Mouse (Mus musculus) kidney, embryonic 15.5 days (tissue): ENCODE measurements around the gene Mmp24. TPM values are rescaled to one million over a fixed set of nuclear protein-coding genes. Genes with fewer than 3 reads are reported as not detected.

Experiments
- ATAC-seq: fragments of 200-750 bp; cut with Nextera tagmentation; replicated peaks from 2 replicates; pipeline ENCODE4 v1.8.0; 2017; ENCODE audit warnings: moderate TSS enrichment; ENCODE audit not compliant: low FRiP score
- H3K27ac ChIP-seq: fragments of 300-500 bp; sonication (generic); 2 replicates; pipeline ENCODE4 v1.5.1; 2015; ENCODE audit warnings: mild to moderate bottlenecking, inconsistent platforms
- H3K27me3 ChIP-seq: fragments of 300-500 bp; sonication (generic); 2 replicates; pipeline ENCODE4 v1.6.1; 2015; ENCODE audit warnings: inconsistent platforms
- H3K36me3 ChIP-seq: fragments of 300-500 bp; sonication (generic); 2 replicates; pipeline ENCODE4 v1.6.1; 2015; ENCODE audit warnings: inconsistent platforms
- H3K4me1 ChIP-seq: fragments of 300-500 bp; sonication (generic); 2 replicates; pipeline ENCODE4 v1.6.1; 2015; ENCODE audit warnings: inconsistent platforms
- H3K4me2 ChIP-seq: fragments of 300-500 bp; sonication (generic); 2 replicates; pipeline ENCODE4 v1.6.1; 2015; ENCODE audit warnings: moderate library complexity, mild to moderate bottlenecking, inconsistent platforms
- H3K4me3 ChIP-seq: fragments of 300-500 bp; sonication (generic); replicated peaks from 2 replicates; pipeline ENCODE4 v1.5.1; 2015; ENCODE audit warnings: mild to moderate bottlenecking, inconsistent platforms
- H3K9ac ChIP-seq: fragments of 300-500 bp; sonication (generic); 2 replicates; pipeline ENCODE4 v1.6.1; 2015; ENCODE audit warnings: mild to moderate bottlenecking, inconsistent platforms
- H3K9me3 ChIP-seq: fragments of 300-500 bp; sonication (generic); replicated peaks from 2 replicates; pipeline ENCODE4 v1.6.1; 2016; ENCODE audit warnings: inconsistent platforms
- WGBS: fragments of 180-500 bp; shearing (Covaris S2); methylation state at CpG from one replicate; pipeline ENCODE4 v1.1.7; 2015; ENCODE audit warnings: mixed read lengths; 5-methylcytosine and 5-hydroxymethylcytosine counted together
- polyA plus RNA-seq: library from polyadenylated mRNA; unstranded; fragments of >200 nt; fragmentation: Nextera tagmentation; extraction: Ambion mirVana; gene quantifications from 2 replicates; pipeline ENCODE4 v1.2.1, GENCODE M21; 2015

Gene Mmp24
- polyA plus RNA-seq, 1 experiment from 2014 or later: 0.16 TPM

GRCm38 (mm10) chr2:155776824-155777687, 1.9 kb downstream of the Mmp24 start:
- ATAC-seq: no peak
- Histone ChIP-seq H3K9me3 (no peaks in the 10 kb centered on the region), H3K27me3 (peaks cover 60% of the 10 kb centered on the region), H3K9ac (no peak overlapping the region), H3K4me3 (no peak overlapping the region), H3K4me1 (peaks cover 9% of the 10 kb centered on the region), H3K36me3 (no peaks in the 10 kb centered on the region), H3K27ac (no peak overlapping the region), H3K4me2 (no peak overlapping the region)
- 62% methylated on average over 10 of the region's 10 CpGs for WGBS

- 84% methylated on average over 4 of the region's 4 CpGs for WGBS
- Histone ChIP-seq H3K9ac (no peak overlapping the region), H3K4me2 (no peak overlapping the region), H3K27me3 (peaks cover 56% of the 10 kb centered on the region), H3K27ac (no peak overlapping the region), H3K4me3 (no peak overlapping the region), H3K9me3 (no peaks in the 10 kb centered on the region), H3K36me3 (no peaks in the 10 kb centered on the region), H3K4me1 (peaks cover 9% of the 10 kb centered on the region)
- no peak for ATAC-seq
Observed at GRCm38 (mm10) chr2:155777688-155777985, 2.5 kb downstream of the Mmp24 start.

GRCm38 (mm10) chr2:155778004-155778403, 2.9 kb downstream of the Mmp24 start:
- Histone ChIP-seq H3K27ac (no peak overlapping the region), H3K36me3 (no peaks in the 10 kb centered on the region), H3K27me3 (peaks cover 52% of the 10 kb centered on the region), H3K4me1 (peaks cover 9% of the 10 kb centered on the region), H3K9me3 (no peaks in the 10 kb centered on the region), H3K4me2 (no peak overlapping the region), H3K4me3 (no peak overlapping the region), H3K9ac (no peak overlapping the region)
- 74% methylated on average over 6 of the region's 6 CpGs for WGBS
- ATAC-seq: no peak

GRCm38 (mm10) chr2:155779066-155779465, 3.9 kb downstream of the Mmp24 start:
- no peak overlapping the region for H3K4me3 ChIP-seq

GRCm38 (mm10) chr2:155779506-155779905, 4.4 kb downstream of the Mmp24 start:
- WGBS: 87% methylated on average over 3 of the region's 3 CpGs
- Histone ChIP-seq H3K4me1 (peaks cover 9% of the 10 kb centered on the region), H3K9ac (no peak overlapping the region), H3K27ac (no peak overlapping the region), H3K4me2 (no peak overlapping the region), H3K9me3 (no peaks in the 10 kb centered on the region), H3K36me3 (no peaks in the 10 kb centered on the region), H3K27me3 (peaks cover 38% of the 10 kb centered on the region), H3K4me3 (no peak overlapping the region)
- ATAC-seq: no peak

More at GRCm38 (mm10) chr2:155779066-155779465, 3.9 kb downstream of the Mmp24 start:
- Histone ChIP-seq H3K9ac (no peak overlapping the region), H3K4me1 (peaks cover 9% of the 10 kb centered on the region), H3K4me2 (no peak overlapping the region), H3K27me3 (peaks cover 43% of the 10 kb centered on the region), H3K9me3 (no peaks in the 10 kb centered on the region), H3K27ac (no peak overlapping the region), H3K36me3 (no peaks in the 10 kb centered on the region)
- no peak for ATAC-seq
- 45% methylated on average over 6 of the region's 7 CpGs for WGBS

GRCm38 (mm10) chr2:155784534-155784933, 9.4 kb downstream of the Mmp24 start:
- Histone ChIP-seq H3K9ac (no peak overlapping the region), H3K27ac (no peak overlapping the region), H3K36me3 (no peaks in the 10 kb centered on the region), H3K4me3 (no peak overlapping the region), H3K9me3 (no peaks in the 10 kb centered on the region), H3K4me2 (no peak overlapping the region), H3K27me3 (0 out of 2 replicates have a peak, but pooled peaks cover 1% of the 10 kb centered on the region), H3K4me1 (no peaks in the 10 kb centered on the region)
- no peak for ATAC-seq
- WGBS: 76% methylated on average over 6 of the region's 6 CpGs

- Histone ChIP-seq H3K9me3 (no peaks in the 10 kb centered on the region), H3K27me3 (0 out of 2 replicates have a peak, but pooled peaks cover 3% of the 10 kb centered on the region), H3K4me2 (no peak overlapping the region), H3K36me3 (no peaks in the 10 kb centered on the region), H3K4me3 (no peak overlapping the region), H3K4me1 (no peaks in the 10 kb centered on the region), H3K27ac (no peak overlapping the region), H3K9ac (no peak overlapping the region)
- 70% methylated on average over 5 of the region's 5 CpGs for WGBS
- ATAC-seq: no peak
Observed at GRCm38 (mm10) chr2:155786905-155787304, 11.8 kb downstream of the Mmp24 start.

- Histone ChIP-seq H3K4me3 (no peak overlapping the region), H3K36me3 (no peaks in the 10 kb centered on the region), H3K9me3 (no peaks in the 10 kb centered on the region), H3K4me2 (no peak overlapping the region), H3K4me1 (no peaks in the 10 kb centered on the region), H3K9ac (no peak overlapping the region), H3K27me3 (0 out of 2 replicates have a peak, but pooled peaks cover 3% of the 10 kb centered on the region), H3K27ac (no peak overlapping the region)
- WGBS: 55% methylated on average over 18 of the region's 18 CpGs
- ATAC-seq: no peak
Observed at GRCm38 (mm10) chr2:155787949-155788931, 13.1 kb downstream of the Mmp24 start.

GRCm38 (mm10) chr2:155792899-155793298, 17.8 kb downstream of the Mmp24 start:
- no peak overlapping the region; the same call in 1 of the 2 replicates for H3K4me2 ChIP-seq
- 37% methylated on average over 12 of the region's 12 CpGs for WGBS

GRCm38 (mm10) chr2:155794674-155795445, 19.7 kb downstream of the Mmp24 start:
- H3K9ac ChIP-seq: no peak overlapping the region
- no peak overlapping the region for H3K4me2 ChIP-seq
- ATAC-seq: no peak
- H3K36me3 ChIP-seq: no peaks in the 10 kb centered on the region
- WGBS: 88% methylated on average over 12 of the region's 12 CpGs
- no peaks in the 10 kb centered on the region for H3K27me3 ChIP-seq
- no peak overlapping the region for H3K4me3 ChIP-seq
- H3K27ac ChIP-seq: no peak overlapping the region
- no peaks in the 10 kb centered on the region for H3K4me1 ChIP-seq
- H3K9me3 ChIP-seq: no peaks in the 10 kb centered on the region

More at GRCm38 (mm10) chr2:155792899-155793298, 17.8 kb downstream of the Mmp24 start:
- Histone ChIP-seq H3K27ac (no peak overlapping the region), H3K27me3 (0 out of 2 replicates have a peak, but pooled peaks cover 3% of the 10 kb centered on the region), H3K9me3 (no peaks in the 10 kb centered on the region), H3K36me3 (no peaks in the 10 kb centered on the region), H3K9ac (no peak overlapping the region), H3K4me1 (no peaks in the 10 kb centered on the region), H3K4me3 (no peak overlapping the region)
- ATAC-seq: no peak

- H3K9me3 ChIP-seq: no peaks in the 10 kb centered on the region
- 58% methylated on average over 3 of the region's 3 CpGs for WGBS
- H3K27ac ChIP-seq: no peak overlapping the region
Observed at GRCm38 (mm10) chr2:155798613-155799012, 23.5 kb downstream of the Mmp24 start.

More at GRCm38 (mm10) chr2:155798613-155799012, 23.5 kb downstream of the Mmp24 start:
- Histone ChIP-seq H3K4me3 (no peak overlapping the region), H3K4me1 (no peaks in the 10 kb centered on the region), H3K9ac (no peak overlapping the region), H3K27me3 (no peaks in the 10 kb centered on the region), H3K36me3 (no peaks in the 10 kb centered on the region), H3K4me2 (no peak overlapping the region)
- no peak for ATAC-seq
